Mouse (Mus musculus): ENCODE results near the gene Serhl. TPM values are rescaled to one million over a fixed set of nuclear protein-coding genes. Genes with fewer than 3 reads are reported as not detected.
A peak's percentile ranks its signal among the peaks of the same experiment; 100 is the strongest.

The Serhl gene
- total and polyA plus RNA-seq, 3 experiments: 52.0 to 123 (median 59.5) TPM

DNA sequence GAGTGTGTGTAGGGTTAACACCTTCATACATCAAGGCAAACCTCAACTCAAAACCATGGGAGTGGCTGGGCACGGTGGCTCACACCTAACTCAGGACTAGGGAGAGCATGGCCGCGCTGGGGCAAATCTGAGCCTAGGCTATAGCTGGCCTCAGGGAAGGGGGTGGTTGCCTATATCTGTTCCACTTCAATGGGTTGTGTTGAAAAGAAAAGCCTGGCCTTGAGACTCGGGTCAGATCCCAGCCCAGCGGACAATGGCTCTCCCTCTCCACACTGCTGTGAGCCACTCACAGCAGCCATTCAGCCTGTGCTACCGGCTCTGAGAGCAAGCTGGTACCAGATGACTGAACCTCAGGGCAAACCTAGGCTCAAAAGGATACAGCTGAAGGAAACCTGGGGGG is 25.8 kb downstream of the Serhl start:
- Histone ChIP-seq H3K4me2 (ENCODE audit: insufficient read depth, low read depth, poor library complexity, severe bottlenecking) (no peak overlapping the region), H3K36me3 (replicated peaks in 1 of 2; ENCODE audit: control insufficient read depth in 1 of 2, insufficient read depth in 1 of 2, low read length in 1 of 2) (peaks cover 63 to 83% of the 10 kb centered on the region in 2 experiments), H3K4me1 (ENCODE audit: control insufficient read depth in 1 of 2, insufficient read depth in 2 of 2) (peaks cover 2 to 34% of the 10 kb centered on the region in 2 experiments; a peak in 3 of 4 replicates), H3K27me3 (replicated peaks) (no peaks in the 10 kb centered on the region), H3K4me3 (replicated peaks in 1 of 3; ENCODE audit: low read depth in 2 of 3, low read length in 2 of 3, poor library complexity in 1 of 3) (no peak overlapping the region), H3K79me2 (replicated peaks; ENCODE audit: control insufficient read depth, extremely low read depth, insufficient read depth, poor library complexity, severe bottlenecking) (peaks cover 6% of the 10 kb centered on the region), H3K27ac (ENCODE audit: insufficient read depth, low read depth) (no peak overlapping the region), H3K9me3 (replicated peaks; ENCODE audit: low read length) (no peaks in the 10 kb centered on the region), H3K9ac (ENCODE audit: insufficient read depth, low read depth) (no peak overlapping the region)
- dilution Hi-C loops (cut with MboI; ENCODE audit: extremely low pct_ligation_motif_present, extremely low pct_unique_long_range_greater_than_20kb, low sequenced_read_pairs) (no loop called here), in situ Hi-C loops (cut with MboI; ENCODE audit: low pct_ligation_motif_present, low pct_unique_long_range_greater_than_20kb, low sequenced_read_pairs) (no loop called here)
- no peak for DNase-seq (ENCODE audit: extremely low read depth)
- TF ChIP-seq POLR2AphosphoS2 (IDR thresholded peaks at IDR 0.05; ENCODE audit: low read depth, low read length): peak; percentile 22; the same call in 1 of the 2 replicates
- TF ChIP-seq MAZ (IDR thresholded peaks at IDR 0.05; ENCODE audit: low read depth, low read length): no peak

DNA sequence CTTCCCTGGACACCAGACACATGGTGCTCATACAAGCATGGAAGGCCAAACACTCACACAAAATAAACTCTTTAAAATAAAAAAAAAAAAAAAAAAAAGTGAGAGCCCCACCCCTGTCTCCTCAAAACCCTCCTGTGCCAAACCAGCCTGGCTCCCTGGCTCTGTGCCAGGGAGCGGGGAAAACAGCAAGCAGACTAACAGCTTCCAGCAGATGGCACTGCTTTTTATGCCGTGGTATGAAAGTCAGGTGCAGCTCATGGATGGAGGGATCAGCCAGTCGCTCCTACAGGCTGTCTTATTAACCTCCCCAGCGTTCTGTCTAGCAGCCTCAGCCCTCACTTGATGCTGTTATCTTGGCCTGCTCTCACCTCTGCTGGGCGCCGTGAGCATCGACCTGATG is 29.1 kb downstream of the Serhl start:
- Histone ChIP-seq H3K4me3 (replicated peaks in 1 of 3; ENCODE audit: low read depth in 2 of 3, low read length in 2 of 3, poor library complexity in 1 of 3) (no peak overlapping the region), H3K4me1 (ENCODE audit: control insufficient read depth in 1 of 2, insufficient read depth in 2 of 2) (peaks cover 0 to 12% of the 10 kb centered on the region in 2 experiments; a peak in 2 of 4 replicates), H3K36me3 (replicated peaks in 1 of 2; ENCODE audit: control insufficient read depth in 1 of 2, insufficient read depth in 1 of 2, low read length in 1 of 2) (peaks cover 68 to 69% of the 10 kb centered on the region in 2 experiments), H3K9me3 (replicated peaks; ENCODE audit: low read length) (no peaks in the 10 kb centered on the region), H3K79me2 (replicated peaks; ENCODE audit: control insufficient read depth, extremely low read depth, insufficient read depth, poor library complexity, severe bottlenecking) (peaks cover 28% of the 10 kb centered on the region), H3K27ac (ENCODE audit: insufficient read depth, low read depth) (no peak overlapping the region), H3K9ac (ENCODE audit: insufficient read depth, low read depth) (no peak overlapping the region), H3K27me3 (replicated peaks) (no peaks in the 10 kb centered on the region), H3K4me2 (ENCODE audit: insufficient read depth, low read depth, poor library complexity, severe bottlenecking) (no peak overlapping the region)
- no peak for DNase-seq (ENCODE audit: extremely low read depth)
- dilution Hi-C loops (cut with MboI; ENCODE audit: extremely low pct_ligation_motif_present, extremely low pct_unique_long_range_greater_than_20kb, low sequenced_read_pairs) (no loop called here), in situ Hi-C loops (cut with MboI; ENCODE audit: low pct_ligation_motif_present, low pct_unique_long_range_greater_than_20kb, low sequenced_read_pairs) (no loop called here)
- peak in 1 of 2 experiments; percentile 28; a peak in 1 of 4 replicates for TF ChIP-seq CTCF (conservative IDR thresholded peaks at IDR 0.05 in 1 of 2, IDR thresholded peaks at IDR 0.05 in 1 of 2; ENCODE audit: low read depth in 2 of 2, low read length in 2 of 2)
- no peak for TF ChIP-seq MYC (IDR thresholded peaks at IDR 0.05; ENCODE audit: low read depth, low read length)

DNA sequence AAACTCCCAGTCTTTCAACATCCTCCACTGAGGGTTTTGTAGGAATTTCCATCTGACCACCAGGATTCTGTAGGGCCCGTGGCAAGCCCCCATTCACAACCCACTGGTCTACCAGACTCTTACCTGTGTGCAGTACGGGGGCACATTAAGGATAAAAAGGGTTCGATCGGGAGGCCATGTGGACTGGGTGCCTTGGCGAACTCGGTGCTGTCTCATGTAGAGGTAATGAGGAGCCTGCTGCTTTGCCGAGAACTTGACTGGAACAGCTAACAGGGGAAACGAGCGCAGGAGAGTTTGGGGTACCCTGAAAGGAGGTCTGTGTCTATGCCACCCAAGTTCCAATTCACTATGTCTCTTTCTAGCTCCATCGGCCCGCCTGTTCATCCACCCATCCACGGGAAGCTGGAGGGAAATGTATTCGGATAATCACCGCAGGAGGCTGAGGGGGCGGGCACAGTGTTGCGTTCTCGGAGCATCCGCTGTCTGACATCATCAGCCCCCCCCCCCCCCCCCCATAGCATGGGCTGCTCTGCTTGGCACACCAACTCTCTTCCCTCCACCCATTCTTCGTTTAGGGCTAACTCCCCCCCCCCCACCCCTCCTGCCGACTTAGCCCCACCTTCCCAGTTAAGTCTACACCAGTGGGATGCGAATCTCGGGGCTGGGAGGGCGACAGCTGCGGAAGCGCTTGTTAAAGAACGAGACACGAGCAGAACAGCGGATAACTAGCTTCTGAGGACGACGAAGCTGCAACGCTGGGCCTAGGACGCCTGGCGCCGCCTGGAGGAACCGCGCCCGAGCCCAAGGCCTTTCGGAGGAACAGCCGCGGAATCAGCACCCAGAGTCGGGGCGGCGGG is 32.6 kb downstream of the Serhl start:
- Histone ChIP-seq H3K4me2 (ENCODE audit: insufficient read depth, low read depth, poor library complexity, severe bottlenecking) (peak overlapping the region; percentile 52; the same call in 1 of the 2 replicates), H3K9me3 (replicated peaks; ENCODE audit: low read length) (no peaks in the 10 kb centered on the region), H3K4me1 (ENCODE audit: control insufficient read depth in 1 of 2, insufficient read depth in 2 of 2) (peaks cover 0 to 12% of the 10 kb centered on the region in 2 experiments; a peak in 2 of 4 replicates), H3K4me3 (replicated peaks in 1 of 3; ENCODE audit: low read depth in 2 of 3, low read length in 2 of 3, poor library complexity in 1 of 3) (peak overlapping the region; percentile 90 to 96 (median 92)), H3K27ac (ENCODE audit: insufficient read depth, low read depth) (peak overlapping the region; percentile 84), H3K27me3 (replicated peaks) (no peaks in the 10 kb centered on the region), H3K36me3 (replicated peaks in 1 of 2; ENCODE audit: control insufficient read depth in 1 of 2, insufficient read depth in 1 of 2, low read length in 1 of 2) (peaks cover 49 to 69% of the 10 kb centered on the region in 2 experiments), H3K9ac (ENCODE audit: insufficient read depth, low read depth) (peak overlapping the region; percentile 85), H3K79me2 (replicated peaks; ENCODE audit: control insufficient read depth, extremely low read depth, insufficient read depth, poor library complexity, severe bottlenecking) (peaks cover 28% of the 10 kb centered on the region)
- dilution Hi-C loops (cut with MboI; ENCODE audit: extremely low pct_ligation_motif_present, extremely low pct_unique_long_range_greater_than_20kb, low sequenced_read_pairs) (no loop called here), in situ Hi-C loops (cut with MboI; ENCODE audit: low pct_ligation_motif_present, low pct_unique_long_range_greater_than_20kb, low sequenced_read_pairs) (no loop called here)
- TF ChIP-seq PAX5 (IDR thresholded peaks at IDR 0.05; ENCODE audit: low read length) (no peak), BHLHE40 (IDR thresholded peaks at IDR 0.05; ENCODE audit: low read depth, low read length) (no peak), ZMIZ1 (IDR thresholded peaks at IDR 0.05; ENCODE audit: low read depth, low read length) (no peak), MEF2A (IDR thresholded peaks at IDR 0.05; ENCODE audit: borderline replicate concordance, low read depth, low read length) (no peak), NRF1 (IDR thresholded peaks at IDR 0.05; ENCODE audit: low read depth, low read length) (no peak), ZC3H11A (IDR thresholded peaks at IDR 0.05; ENCODE audit: low read depth, low read length) (no peak), MXI1 (IDR thresholded peaks at IDR 0.05; ENCODE audit: low read depth, low read length) (no peak), EP300 (IDR thresholded peaks at IDR 0.05; ENCODE audit: low read length) (no peak), SMC3 (IDR thresholded peaks at IDR 0.05; ENCODE audit: low read depth, low read length) (no peak), ZNF384 (IDR thresholded peaks at IDR 0.05; ENCODE audit: low read depth, low read length) (no peak), MAX (IDR thresholded peaks at IDR 0.05; ENCODE audit: low read length) (no peak), UBTF (IDR thresholded peaks at IDR 0.05; ENCODE audit: low read depth, low read length) (no peak), GABPA (IDR thresholded peaks at IDR 0.05; ENCODE audit: insufficient replicate concordance, low read depth, low read length) (no peak), RCOR1 (conservative IDR thresholded peaks at IDR 0.05; ENCODE audit: low read depth, low read length) (no peak), ELF1 (IDR thresholded peaks at IDR 0.05; ENCODE audit: low read depth, low read length) (no peak), USF1 (IDR thresholded peaks at IDR 0.05; ENCODE audit: low read depth, low read length) (no peak)
- peak; percentile 73 for DNase-seq (ENCODE audit: extremely low read depth)

Data from CH12.LX (cell line).